Mouse (Mus musculus) MEL (cell line): Measurements from ENCODE around the gene Cdc7.

Source experiments
- CTCF ChIP-seq, 3 experiments: IDR thresholded peaks in 2 of 3; conservative IDR thresholded peaks in 1 of 3; 2 replicates each; pipeline ENCODE4 v1.5.1; 2011 to 2012; ENCODE audit warnings: low read length in 3 of 3, low read depth in 2 of 3, mild to moderate bottlenecking in 2 of 3, improper control_type of control experiment in 1 of 3, inconsistent platforms in 1 of 3, mixed read lengths in 1 of 3, moderate library complexity in 1 of 3; ENCODE audit not compliant: control insufficient read depth in 1 of 3, insufficient read depth in 1 of 3, poor library complexity in 1 of 3, severe bottlenecking in 1 of 3
- HCFC1 ChIP-seq: IDR thresholded peaks from 2 replicates; pipeline ENCODE4 v1.6.1; 2012; ENCODE audit warnings: low read depth, mild to moderate bottlenecking, inconsistent platforms, low read length, improper control_type of control experiment, moderate library complexity
- MAX ChIP-seq: IDR thresholded peaks from 2 replicates; pipeline ENCODE4 v1.6.1; 2011; ENCODE audit warnings: low read length, improper control_type of control experiment
- SIN3A ChIP-seq: IDR thresholded peaks from 2 replicates; pipeline ENCODE4 v1.6.1; 2012; ENCODE audit warnings: low read length, improper control_type of control experiment, inconsistent platforms
- TAL1 ChIP-seq: IDR thresholded peaks from 2 replicates; pipeline ENCODE4 v1.6.1; 2012; ENCODE audit warnings: mild to moderate bottlenecking, inconsistent platforms, low read length, moderate library complexity, mixed read lengths

GRCm38 (mm10) chr5:107014146-107014545, 50.0 kb downstream of the Cdc7 start:
- no peak for TF ChIP-seq CTCF (IDR thresholded peaks at IDR 0.05 in 2 of 3, conservative IDR thresholded peaks at IDR 0.05 in 1 of 3; ENCODE audit: control insufficient read depth in 1 of 3, insufficient read depth in 1 of 3, low read depth in 2 of 3, low read length in 3 of 3, poor library complexity in 1 of 3, severe bottlenecking in 1 of 3)
- TF ChIP-seq MAX = no peak
- TF ChIP-seq TAL1 = no peak
- TF ChIP-seq SIN3A = no peak
- TF ChIP-seq HCFC1 = no peak
